Mouse (Mus musculus) heart, embryonic 15.5 days (tissue): Measurements from ENCODE around the gene Arhgap44. TPM values are rescaled to one million over a fixed set of nuclear protein-coding genes. Genes with fewer than 3 reads are reported as not detected.

Experiments
- ATAC-seq: fragments of 200-750 bp; cut with Nextera tagmentation; replicated peaks from 2 replicates; pipeline ENCODE4 v1.8.0; 2017; ENCODE audit warnings: low read depth, moderate TSS enrichment; ENCODE audit not compliant: insufficient number of reproducible peaks, insufficient read depth, low FRiP score
- H3K27ac ChIP-seq: fragments of 300-500 bp; sonication (generic); 2 replicates; pipeline ENCODE4 v1.5.1; 2015; ENCODE audit warnings: mild to moderate bottlenecking, inconsistent platforms
- H3K27me3 ChIP-seq: fragments of 300-500 bp; sonication (generic); 2 replicates; pipeline ENCODE4 v1.6.1; 2015; ENCODE audit warnings: inconsistent platforms
- H3K36me3 ChIP-seq: fragments of 300-500 bp; sonication (generic); 2 replicates; pipeline ENCODE4 v1.6.1; 2015; ENCODE audit warnings: mild to moderate bottlenecking, inconsistent platforms
- H3K4me1 ChIP-seq: fragments of 300-500 bp; sonication (generic); replicated peaks from 2 replicates; pipeline ENCODE4 v1.6.1; 2015; ENCODE audit warnings: inconsistent platforms
- H3K4me2 ChIP-seq: fragments of 300-500 bp; sonication (generic); 2 replicates; pipeline ENCODE4 v1.6.1; 2015; ENCODE audit warnings: inconsistent platforms, mild to moderate bottlenecking, moderate library complexity
- H3K4me3 ChIP-seq: fragments of 300-500 bp; sonication (generic); 2 replicates; pipeline ENCODE4 v1.5.1; 2015; ENCODE audit warnings: mild to moderate bottlenecking, inconsistent platforms
- H3K9ac ChIP-seq: fragments of 300-500 bp; sonication (generic); 2 replicates; pipeline ENCODE4 v1.6.1; 2015; ENCODE audit warnings: mild to moderate bottlenecking, inconsistent platforms
- H3K9me3 ChIP-seq: fragments of 300-500 bp; sonication (generic); replicated peaks from 2 replicates; pipeline ENCODE4 v1.6.1; 2016; ENCODE audit warnings: inconsistent platforms
- WGBS: fragments of 180-500 bp; shearing (Covaris S2); methylation state at CpG from one replicate; pipeline ENCODE4 v1.1.7; 2015; ENCODE audit warnings: mixed read lengths; 5-methylcytosine and 5-hydroxymethylcytosine counted together
- polyA plus RNA-seq: library from polyadenylated mRNA; unstranded; fragments of >200 nt; fragmentation: Nextera tagmentation; extraction: Ambion mirVana; gene quantifications from 2 replicates; pipeline ENCODE4 v1.2.1, GENCODE M21; 2015

Gene Arhgap44
- polyA plus RNA-seq = 10.5 and 12.9 TPM in 2 replicates

DNA sequence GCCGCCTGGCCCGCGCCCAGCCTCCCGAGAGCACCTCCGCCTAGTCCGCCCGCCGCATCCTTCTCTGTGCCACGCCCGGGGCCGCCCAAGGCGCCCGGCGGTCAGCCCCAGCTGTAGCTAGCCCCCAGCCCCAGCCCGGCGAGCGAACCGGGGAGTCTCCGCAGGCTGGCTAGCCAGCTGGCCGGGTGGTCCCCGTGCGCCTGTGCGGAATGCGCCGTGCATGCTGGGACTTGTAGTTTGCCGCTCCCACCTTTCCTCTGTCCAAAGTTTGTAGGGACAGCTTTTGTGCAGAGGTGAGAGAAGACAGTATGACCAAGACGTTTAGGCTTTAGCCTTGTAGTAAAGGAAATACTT is at the start of gene Arhgap44:
Gene Arhgap44, minus strand, starts transcription at position 195 of the 354 bp plus-strand sequence.
- Histone ChIP-seq H3K4me2 (peak within 1 kb of the TSS; percentile 95), H3K4me1 (peaks cover 18% of the 10 kb centered on the region), H3K27ac (peak within 1 kb of the TSS; percentile 26; the same call in 1 of the 2 replicates), H3K27me3 (0 out of 2 replicates have a peak, but pooled peaks cover 3% of the 10 kb centered on the region), H3K36me3 (no peaks in the 10 kb centered on the region), H3K9ac (peak within 1 kb of the TSS; percentile 80), H3K4me3 (peak within 1 kb of the TSS; percentile 80), H3K9me3 (no peaks in the 10 kb centered on the region)
- under 1% methylated on average over 27 of the region's 27 CpGs for WGBS
- peak; percentile 86 for ATAC-seq

DNA sequence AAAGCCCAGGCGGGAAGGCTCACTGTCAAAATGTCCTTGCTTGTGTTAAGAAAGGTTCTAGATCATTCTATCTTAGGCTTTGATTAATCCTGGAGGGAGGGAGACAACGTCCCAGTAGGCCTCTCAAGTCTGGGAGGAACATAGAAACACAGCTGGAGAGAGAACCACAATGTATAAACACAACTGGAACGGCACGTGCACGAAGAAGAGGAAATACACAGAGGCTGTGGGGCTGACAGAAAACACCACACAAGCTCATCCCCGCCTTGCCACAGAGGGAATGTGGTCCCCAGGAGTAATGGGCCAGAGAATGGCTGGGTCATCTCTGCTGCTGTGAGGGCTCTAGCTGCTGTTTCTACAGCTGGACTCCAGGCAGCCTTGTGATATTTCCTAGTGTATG is 48.9 kb upstream of the Arhgap44 start:
- H3K27ac ChIP-seq = peak overlapping the region; percentile 84
- H3K4me2 ChIP-seq = no peak overlapping the region
- ATAC-seq = no peak
- no peak overlapping the region for H3K9ac ChIP-seq
- no peaks in the 10 kb centered on the region for H3K27me3 ChIP-seq
- H3K9me3 ChIP-seq = no peaks in the 10 kb centered on the region
- no peak overlapping the region for H3K4me3 ChIP-seq
- H3K4me1 ChIP-seq = peaks cover 70% of the 10 kb centered on the region
- 63% methylated on average over 6 of the region's 6 CpGs for WGBS
- peaks cover 8% of the 10 kb centered on the region; the same call in 1 of the 2 replicates for H3K36me3 ChIP-seq

DNA sequence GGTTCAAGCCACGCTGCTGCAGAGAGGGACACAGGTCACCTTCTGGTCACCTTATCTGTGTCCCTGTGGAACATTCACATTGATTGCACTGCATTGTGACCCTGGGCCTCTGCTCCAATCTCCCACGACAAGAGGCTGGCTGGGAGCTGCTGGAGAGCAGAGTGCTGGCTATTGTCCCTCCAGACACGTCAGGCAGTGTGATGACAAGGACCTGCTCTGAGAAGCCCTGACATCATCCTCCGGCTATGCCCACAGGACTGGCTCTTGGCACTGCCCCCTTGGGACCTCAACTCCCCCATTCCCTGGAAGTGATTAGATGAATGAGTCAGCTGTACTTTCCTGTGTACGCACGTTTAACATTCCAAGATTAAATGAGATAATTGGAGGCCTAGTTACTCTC is 46.7 kb upstream of the Arhgap44 start:
- Histone ChIP-seq H3K27me3 (no peaks in the 10 kb centered on the region), H3K27ac (peak overlapping the region; percentile 84), H3K9ac (no peak overlapping the region), H3K4me1 (peaks cover 74% of the 10 kb centered on the region), H3K36me3 (peaks cover 5% of the 10 kb centered on the region; the same call in 1 of the 2 replicates), H3K4me2 (no peak overlapping the region), H3K9me3 (no peaks in the 10 kb centered on the region), H3K4me3 (no peak overlapping the region)
- WGBS = 15% methylated on average over 6 of the region's 6 CpGs
- ATAC-seq = peak; percentile 93

DNA sequence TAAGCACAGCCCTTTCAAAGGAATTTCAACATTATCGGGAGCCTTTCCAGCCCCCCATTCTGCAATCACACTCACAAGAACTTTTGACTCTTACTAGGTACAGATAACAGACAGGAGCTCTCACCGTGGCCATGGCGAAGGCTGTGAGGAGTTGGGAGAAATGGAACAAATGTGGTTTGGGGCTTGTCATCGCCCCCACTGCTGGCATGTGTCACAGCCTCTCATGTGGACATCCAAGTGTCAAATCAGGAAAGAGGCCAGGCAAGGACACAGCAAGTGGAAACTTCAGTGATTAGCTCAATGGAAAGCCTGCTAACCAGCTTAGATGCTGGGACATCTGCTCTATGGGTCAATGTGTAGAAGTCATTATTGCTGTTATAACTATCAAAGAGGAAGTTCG is 42.5 kb upstream of the Arhgap44 start:
- Histone ChIP-seq H3K27me3 (no peaks in the 10 kb centered on the region), H3K4me3 (no peak overlapping the region), H3K4me1 (peaks cover 61% of the 10 kb centered on the region), H3K36me3 (peaks cover 19% of the 10 kb centered on the region), H3K9me3 (no peaks in the 10 kb centered on the region), H3K9ac (no peak overlapping the region), H3K27ac (peak overlapping the region; percentile 84), H3K4me2 (no peak overlapping the region)
- WGBS = 25% methylated on average over 5 of the region's 5 CpGs
- ATAC-seq = peak; percentile 41; the same call in 1 of the 2 replicates

DNA sequence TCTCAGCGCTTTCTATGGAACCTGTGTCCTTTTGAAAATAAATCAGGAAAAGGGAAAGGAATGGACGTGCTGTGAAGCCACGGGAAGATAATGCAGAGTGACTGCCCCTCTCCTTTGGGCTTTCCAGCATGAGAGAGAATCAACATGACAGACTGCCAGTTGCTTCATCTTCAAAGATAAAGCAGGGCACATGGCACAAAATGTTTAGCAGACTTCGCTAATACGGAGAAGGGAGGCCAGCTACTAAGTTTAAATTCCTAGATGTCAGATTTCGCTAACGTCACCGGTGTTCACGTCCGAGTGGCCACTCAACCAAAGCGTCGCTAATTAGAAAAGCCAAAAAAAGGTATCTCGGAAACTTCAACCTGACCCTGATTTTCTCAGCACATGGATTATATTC is 41.9 kb upstream of the Arhgap44 start:
- Histone ChIP-seq H3K4me1 (peaks cover 54% of the 10 kb centered on the region), H3K4me2 (no peak overlapping the region)

DNA sequence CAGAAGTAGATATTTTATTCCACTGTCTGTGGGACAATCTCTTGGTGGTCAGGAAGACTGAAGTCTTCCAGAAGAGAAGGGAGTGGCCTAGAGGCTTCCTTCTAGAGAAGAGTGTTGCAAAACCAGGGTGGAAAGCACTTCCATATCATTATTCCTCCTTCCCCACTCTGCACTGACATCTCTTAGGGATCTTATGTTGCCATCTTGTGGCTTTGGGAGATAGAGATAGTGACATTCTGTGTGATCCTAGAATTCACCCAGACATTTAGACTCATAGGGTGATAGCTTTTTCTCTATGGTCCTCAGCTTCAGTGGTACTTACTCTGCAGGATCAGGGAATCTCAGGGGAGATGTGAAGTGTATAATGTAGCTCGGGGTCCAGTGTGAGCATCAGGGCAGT is 40.3 kb upstream of the Arhgap44 start:
- H3K27ac ChIP-seq = peak overlapping the region; percentile 43; the same call in 1 of the 2 replicates
- no peak overlapping the region for H3K9ac ChIP-seq
- H3K4me1 ChIP-seq = peaks cover 40% of the 10 kb centered on the region
- 83% methylated on average over 1 of the region's 1 CpGs for WGBS
- H3K27me3 ChIP-seq = no peaks in the 10 kb centered on the region
- no peak overlapping the region for H3K4me2 ChIP-seq
- peaks cover 41% of the 10 kb centered on the region for H3K36me3 ChIP-seq
- H3K9me3 ChIP-seq = no peaks in the 10 kb centered on the region
- no peak for ATAC-seq
- no peak overlapping the region for H3K4me3 ChIP-seq

More for the DNA sequence above, 41.9 kb upstream of the Arhgap44 start:
- H3K9me3 ChIP-seq = no peaks in the 10 kb centered on the region
- peak overlapping the region; percentile 84 for H3K27ac ChIP-seq
- H3K36me3 ChIP-seq = peaks cover 25% of the 10 kb centered on the region
- no peak overlapping the region for H3K4me3 ChIP-seq
- 32% methylated on average over 13 of the region's 13 CpGs for WGBS
- H3K27me3 ChIP-seq = no peaks in the 10 kb centered on the region
- H3K9ac ChIP-seq = no peak overlapping the region
- ATAC-seq = no peak

DNA sequence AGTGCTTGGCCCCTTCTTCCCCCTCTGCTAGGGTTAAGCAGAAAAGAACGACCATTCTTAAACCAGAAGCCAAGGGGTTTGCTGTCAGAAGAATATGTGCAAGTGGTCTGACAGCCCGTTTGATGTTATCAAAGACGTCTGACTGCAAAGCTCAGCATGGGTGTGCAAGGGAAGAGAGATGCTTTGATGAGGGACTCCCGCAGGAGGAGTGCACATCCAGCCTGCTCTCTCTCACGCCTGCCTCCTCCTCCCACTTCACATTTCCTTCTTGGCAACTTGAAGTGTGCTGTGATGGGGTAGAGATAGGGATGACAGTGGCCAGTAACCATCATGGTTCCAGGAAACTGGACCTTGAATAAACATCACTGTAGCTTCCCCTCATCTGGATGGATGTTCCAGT is 39.5 kb upstream of the Arhgap44 start:
- Histone ChIP-seq H3K27me3 (no peaks in the 10 kb centered on the region), H3K9ac (no peak overlapping the region), H3K4me1 (peaks cover 32% of the 10 kb centered on the region), H3K9me3 (no peaks in the 10 kb centered on the region), H3K27ac (peak overlapping the region; percentile 29; the same call in 1 of the 2 replicates), H3K4me3 (no peak overlapping the region), H3K4me2 (no peak overlapping the region), H3K36me3 (peaks cover 42% of the 10 kb centered on the region)
- WGBS = 19% methylated on average over 5 of the region's 5 CpGs
- ATAC-seq = no peak

DNA sequence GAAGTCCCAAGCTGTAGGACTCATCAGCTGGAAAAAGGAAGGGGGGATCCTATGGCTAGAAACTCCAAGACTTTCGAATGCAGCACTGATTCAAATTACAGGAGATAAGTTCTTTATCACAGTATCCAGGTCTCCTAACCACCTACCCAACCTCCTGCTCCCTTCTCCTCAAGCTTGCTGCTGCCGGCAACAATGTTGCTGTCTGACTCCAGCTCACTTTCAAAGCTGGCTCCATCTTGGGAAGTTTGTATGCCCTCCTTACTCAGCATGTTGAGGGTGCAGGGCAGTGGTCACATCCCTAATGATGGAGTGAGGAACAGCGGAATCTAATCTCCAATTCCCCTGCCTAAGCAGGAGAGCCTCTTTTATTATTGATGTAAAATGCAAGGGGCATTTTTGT is 35.3 kb upstream of the Arhgap44 start:
- Histone ChIP-seq H3K9me3 (no peaks in the 10 kb centered on the region), H3K4me2 (no peak overlapping the region), H3K27ac (0 out of 2 replicates have a peak overlapping the region, but pooled peaks have one; percentile 22), H3K4me1 (peaks cover 6% of the 10 kb centered on the region; the same call in 1 of the 2 replicates), H3K4me3 (no peak overlapping the region), H3K9ac (no peak overlapping the region), H3K27me3 (no peaks in the 10 kb centered on the region), H3K36me3 (peaks cover 74% of the 10 kb centered on the region)
- ATAC-seq = no peak
- WGBS = 76% methylated on average over 3 of the region's 3 CpGs

DNA sequence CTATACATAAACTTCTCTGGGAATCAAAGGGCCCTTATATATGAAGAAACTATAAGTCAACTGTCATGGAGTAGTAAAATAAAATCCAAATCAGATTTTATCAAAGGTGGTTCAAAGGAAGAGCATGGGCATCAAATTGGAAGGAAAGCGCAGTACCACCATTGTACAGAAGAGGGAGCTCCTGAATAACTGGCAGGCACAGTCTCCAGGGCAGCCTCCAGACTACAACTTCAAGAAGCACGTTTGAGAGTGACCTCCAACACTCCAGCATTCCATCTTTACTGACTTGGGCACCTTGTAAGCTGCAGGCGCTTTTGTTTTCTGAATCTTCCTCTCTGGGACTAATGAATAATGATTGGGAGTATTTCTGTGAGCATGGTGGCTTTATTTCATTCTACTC is 34.5 kb upstream of the Arhgap44 start:
- ATAC-seq = no peak

DNA sequence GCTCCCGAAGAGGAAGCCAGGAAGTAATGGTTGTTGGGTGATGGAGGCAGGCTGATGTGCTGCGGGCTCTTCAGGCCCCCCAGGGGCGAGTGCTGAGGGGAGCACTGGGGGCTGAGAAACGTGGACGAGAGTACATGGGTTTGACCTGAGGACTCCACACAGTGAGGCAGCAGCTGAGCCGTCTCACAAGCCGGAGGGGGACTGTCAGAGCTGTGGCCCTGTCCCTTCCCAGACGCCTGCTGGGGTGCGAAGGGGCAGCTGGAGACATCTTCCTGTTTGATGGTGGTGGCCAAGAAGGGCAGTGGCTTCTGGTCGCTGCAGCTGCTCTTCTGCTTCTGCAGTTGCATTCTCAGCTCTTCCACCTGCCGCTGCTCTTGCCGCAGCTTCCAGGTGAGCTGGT is 24.2 kb upstream of the Arhgap44 start:
- no peak for ATAC-seq
- Histone ChIP-seq H3K4me1 (peaks cover 5% of the 10 kb centered on the region), H3K9me3 (no peaks in the 10 kb centered on the region), H3K9ac (no peak overlapping the region), H3K27ac (no peak overlapping the region), H3K36me3 (peaks cover 64% of the 10 kb centered on the region), H3K4me2 (no peak overlapping the region), H3K27me3 (no peaks in the 10 kb centered on the region), H3K4me3 (no peak overlapping the region)
- whole genome bisulfite sequencing = 78% methylated on average over 12 of the region's 12 CpGs

More for the DNA sequence above, 34.5 kb upstream of the Arhgap44 start:
- Histone ChIP-seq H3K27ac (peak overlapping the region; percentile 39; the same call in 1 of the 2 replicates), H3K4me2 (no peak overlapping the region), H3K36me3 (peaks cover 81% of the 10 kb centered on the region), H3K9ac (no peak overlapping the region), H3K9me3 (no peaks in the 10 kb centered on the region), H3K4me3 (no peak overlapping the region), H3K4me1 (peaks cover 5% of the 10 kb centered on the region; the same call in 1 of the 2 replicates), H3K27me3 (no peaks in the 10 kb centered on the region)
- WGBS = 4% methylated on average over 3 of the region's 3 CpGs

DNA sequence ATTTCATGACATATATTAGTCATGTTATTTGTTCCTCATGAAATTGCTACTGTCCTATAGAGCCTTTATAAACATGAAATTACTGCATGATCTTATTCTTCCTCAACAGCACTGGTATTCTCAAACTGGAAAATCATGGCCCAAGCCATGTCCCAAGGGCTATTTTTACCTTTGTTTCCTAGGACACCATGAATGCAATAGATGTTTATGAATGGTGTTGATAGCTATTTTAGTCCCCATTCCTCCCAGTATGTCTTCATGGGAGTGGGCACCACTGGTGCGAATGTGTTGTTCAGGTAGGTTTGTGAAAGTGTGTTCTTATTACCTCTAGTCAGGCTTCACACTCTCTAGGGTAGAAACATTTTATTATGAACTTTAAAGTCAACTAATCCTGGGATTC is 22.4 kb upstream of the Arhgap44 start:
- Histone ChIP-seq H3K4me2 (no peak overlapping the region), H3K9ac (no peak overlapping the region), H3K4me1 (peaks cover 5% of the 10 kb centered on the region), H3K27ac (peak overlapping the region; percentile 23), H3K4me3 (no peak overlapping the region), H3K9me3 (no peaks in the 10 kb centered on the region), H3K36me3 (peaks cover 77% of the 10 kb centered on the region), H3K27me3 (no peaks in the 10 kb centered on the region)
- ATAC-seq = no peak
- WGBS = 60% methylated on average over 1 of the region's 1 CpGs

DNA sequence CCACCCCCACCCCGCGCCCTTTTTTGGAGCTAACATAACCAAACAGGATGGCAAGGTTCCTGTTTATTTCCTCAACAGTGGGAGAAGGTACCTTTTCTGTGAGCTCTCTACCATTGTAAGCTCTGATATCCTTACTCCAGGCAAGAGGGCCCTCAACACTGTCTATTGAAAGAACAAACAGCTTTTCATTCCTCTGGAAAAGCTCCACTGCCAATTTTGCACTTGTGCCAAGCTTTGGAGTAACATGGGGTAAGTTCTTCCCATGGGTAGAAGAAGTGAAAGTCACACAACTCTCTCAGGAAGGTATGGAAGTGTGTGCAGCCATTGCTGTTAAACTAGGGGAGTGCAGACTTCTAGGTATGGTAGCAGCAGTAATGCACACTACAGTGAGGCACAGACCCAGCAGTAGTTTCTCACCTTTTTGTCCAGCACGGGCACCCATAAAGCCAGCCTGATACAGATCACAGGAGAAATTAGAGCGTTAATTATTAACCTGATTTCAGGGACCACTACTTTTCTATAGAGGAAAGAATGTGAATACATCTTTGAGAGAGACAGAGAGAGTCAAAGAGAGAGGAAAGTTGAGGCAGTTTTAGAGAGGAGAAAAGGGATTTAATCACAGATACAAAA is 7.5 kb upstream of the Arhgap44 start:
- Histone ChIP-seq H3K9me3 (no peaks in the 10 kb centered on the region), H3K27ac (no peak overlapping the region), H3K4me2 (no peak overlapping the region), H3K36me3 (peaks cover 1% of the 10 kb centered on the region; the same call in 1 of the 2 replicates), H3K4me3 (no peak overlapping the region), H3K27me3 (no peaks in the 10 kb centered on the region), H3K4me1 (peaks cover 3% of the 10 kb centered on the region; the same call in 1 of the 2 replicates), H3K9ac (no peak overlapping the region)
- ATAC-seq = no peak
- 85% methylated on average over 4 of the region's 4 CpGs for WGBS
